Mouse (Mus musculus) heart, embryonic 11.5 days (tissue): ENCODE measurements around the gene Hras. TPM values are rescaled to one million over a fixed set of nuclear protein-coding genes. Genes with fewer than 3 reads are reported as not detected.

Experiments used
- ATAC-seq: fragments of 200-750 bp; cut with Nextera tagmentation; replicated peaks from 2 replicates; pipeline ENCODE4 v1.8.0; 2017; ENCODE audit warnings: moderate library complexity; ENCODE audit not compliant: insufficient number of reproducible peaks, low FRiP score, low TSS enrichment
- H3K27ac ChIP-seq: fragments of 300-500 bp; sonication (generic); 2 replicates; pipeline ENCODE4 v1.5.1; 2014; ENCODE audit warnings: mild to moderate bottlenecking, low read depth, low read length
- H3K27me3 ChIP-seq: fragments of 300-500 bp; sonication (generic); 2 replicates; pipeline ENCODE4 v1.6.1; 2014; ENCODE audit warnings: mild to moderate bottlenecking, low read length, mixed read lengths; ENCODE audit not compliant: control insufficient read depth, insufficient read depth
- H3K36me3 ChIP-seq: fragments of 300-500 bp; sonication (generic); 2 replicates; pipeline ENCODE4 v1.6.1; 2014; ENCODE audit warnings: mild to moderate bottlenecking, low read length, moderate library complexity, mixed read lengths; ENCODE audit not compliant: control insufficient read depth, insufficient read depth
- H3K4me1 ChIP-seq: fragments of 300-500 bp; sonication (generic); 2 replicates; pipeline ENCODE4 v1.6.1; 2014; ENCODE audit warnings: low read length; ENCODE audit not compliant: control insufficient read depth, insufficient read depth
- H3K4me2 ChIP-seq: fragments of 300-500 bp; sonication (generic); 2 replicates; pipeline ENCODE4 v1.6.1; 2014; ENCODE audit warnings: mild to moderate bottlenecking, moderate library complexity
- H3K4me3 ChIP-seq: fragments of 300-500 bp; sonication (generic); 2 replicates; pipeline ENCODE4 v1.5.1; 2014; ENCODE audit warnings: low read depth, low read length
- H3K9ac ChIP-seq: fragments of 300-500 bp; sonication (generic); 2 replicates; pipeline ENCODE4 v1.6.1; 2014; ENCODE audit warnings: mild to moderate bottlenecking, low read depth, low read length, moderate library complexity
- H3K9me3 ChIP-seq: fragments of 300-500 bp; sonication (generic); replicated peaks from 2 replicates; pipeline ENCODE4 v1.6.1; 2016; ENCODE audit warnings: low read length; ENCODE audit not compliant: control insufficient read depth
- WGBS: fragments of 180-500 bp; shearing (Covaris S2); extraction: QIAGEN DNeasy Blood & Tissue Kit; methylation state at CpG from one replicate; pipeline ENCODE4 v1.1.7; 2014; ENCODE audit not compliant: insufficient replicate concordance; 5-methylcytosine and 5-hydroxymethylcytosine counted together
- polyA plus RNA-seq: library from polyadenylated mRNA; unstranded; fragments of >200 nt; fragmentation: Nextera tagmentation; extraction: Ambion mirVana; gene quantifications from 2 replicates; pipeline ENCODE4 v1.2.1, GENCODE M21; 2014

The Hras gene
- polyA plus RNA-seq, 1 experiment from 2014 or later = 73.1 TPM

DNA sequence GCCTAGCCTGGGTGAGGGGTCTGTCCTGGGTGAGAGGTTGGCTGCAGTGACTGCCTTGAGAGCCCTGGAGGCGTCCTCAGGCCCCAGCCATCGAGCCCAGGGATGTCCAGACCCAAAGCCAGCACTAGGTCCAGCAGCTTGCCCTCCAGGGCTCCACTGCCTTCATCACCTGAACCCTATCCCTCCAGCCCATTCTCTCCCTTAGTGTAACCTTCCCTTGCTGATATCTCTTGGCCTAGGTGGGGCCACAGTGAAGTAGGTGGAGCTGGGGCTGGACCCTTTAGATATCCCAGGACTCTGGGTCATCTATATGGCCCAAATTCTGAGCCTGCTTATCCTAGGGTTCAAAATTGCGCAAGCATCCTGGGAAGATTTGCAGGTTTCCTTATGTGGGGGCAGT is 15.7 kb upstream of the Hras start:
- H3K9ac ChIP-seq = no peak overlapping the region
- no peak overlapping the region for H3K4me3 ChIP-seq
- H3K36me3 ChIP-seq = no peaks in the 10 kb centered on the region
- peaks cover 3% of the 10 kb centered on the region; the same call in 1 of the 2 replicates for H3K27me3 ChIP-seq
- peaks cover 5% of the 10 kb centered on the region for H3K4me1 ChIP-seq
- no peaks in the 10 kb centered on the region for H3K9me3 ChIP-seq
- H3K4me2 ChIP-seq = peak overlapping the region; percentile 24; the same call in 1 of the 2 replicates
- WGBS = 74% methylated on average over 3 of the region's 3 CpGs
- H3K27ac ChIP-seq = peak overlapping the region; percentile 22; the same call in 1 of the 2 replicates
- peak; percentile 71 for ATAC-seq

DNA sequence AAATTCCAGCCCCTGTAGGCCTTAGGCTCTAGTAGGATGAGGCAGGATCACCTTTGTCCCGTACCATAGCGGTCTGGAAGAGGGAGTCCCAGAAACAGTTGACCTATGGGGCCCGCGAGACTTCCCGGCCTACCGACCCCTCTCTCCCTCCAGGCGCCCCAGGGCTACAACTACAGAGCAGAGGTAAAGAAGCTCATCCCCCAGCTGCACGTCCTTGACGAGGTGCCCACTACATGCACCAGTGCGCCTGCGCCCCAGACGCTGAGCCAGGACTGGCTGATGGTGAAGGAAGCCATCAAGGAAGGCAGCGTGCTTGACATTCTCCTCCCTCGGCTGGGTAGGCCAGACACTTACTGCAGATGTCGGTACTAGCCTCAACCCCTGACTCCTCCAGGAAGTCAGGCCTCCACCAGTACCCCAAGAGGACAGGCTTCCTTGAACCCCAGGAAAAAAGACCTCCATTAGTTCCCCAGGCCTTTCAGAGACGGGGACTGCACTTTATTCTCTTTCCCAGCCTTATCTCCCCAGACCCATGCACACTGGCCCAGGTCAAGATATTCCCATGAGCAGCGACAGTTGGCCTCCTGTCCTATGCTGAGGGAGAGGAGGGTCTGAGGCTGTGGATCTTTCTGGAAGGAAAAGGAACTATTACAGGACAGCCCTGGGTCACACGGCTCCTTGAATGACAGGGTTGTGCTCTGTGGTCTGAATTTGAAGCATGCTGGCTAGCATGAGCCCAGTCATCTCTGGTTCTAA is 12.6 kb upstream of the Hras start:
- Histone ChIP-seq H3K27me3 (peaks cover 3% of the 10 kb centered on the region; the same call in 1 of the 2 replicates), H3K4me1 (peaks cover 5% of the 10 kb centered on the region), H3K4me3 (no peak overlapping the region), H3K9ac (no peak overlapping the region), H3K27ac (no peak overlapping the region), H3K36me3 (no peaks in the 10 kb centered on the region), H3K4me2 (no peak overlapping the region), H3K9me3 (no peaks in the 10 kb centered on the region)
- 82% methylated on average over 18 of the region's 18 CpGs for WGBS
- no peak for ATAC-seq

DNA sequence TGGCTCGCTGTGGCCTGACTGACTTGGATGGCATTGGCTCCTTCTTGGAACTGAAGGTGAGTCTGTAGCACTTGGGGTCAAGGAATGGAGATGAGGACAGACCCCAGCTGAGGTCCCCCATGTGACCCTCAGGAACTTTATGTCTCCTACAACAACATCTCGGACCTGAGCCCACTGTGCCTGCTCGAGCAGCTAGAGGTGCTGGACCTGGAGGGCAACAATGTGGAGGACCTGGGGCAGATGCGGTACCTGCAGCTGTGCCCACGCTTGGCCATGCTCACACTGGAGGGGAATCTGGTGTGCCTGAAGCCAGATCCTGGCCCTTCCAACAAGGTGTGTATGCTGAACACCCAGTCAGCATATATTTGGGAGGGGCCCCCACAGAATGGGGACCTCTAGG is 11.7 kb upstream of the Hras start:
- H3K9ac ChIP-seq = no peak overlapping the region; the same call in 1 of the 2 replicates
- H3K4me1 ChIP-seq = peaks cover 5% of the 10 kb centered on the region; the same call in 1 of the 2 replicates
- no peak overlapping the region for H3K27ac ChIP-seq
- H3K27me3 ChIP-seq = peaks cover 3% of the 10 kb centered on the region; the same call in 1 of the 2 replicates
- WGBS = 88% methylated on average over 5 of the region's 5 CpGs
- H3K4me3 ChIP-seq = no peak overlapping the region
- H3K4me2 ChIP-seq = no peak overlapping the region
- no peaks in the 10 kb centered on the region for H3K9me3 ChIP-seq
- no peak for ATAC-seq
- no peaks in the 10 kb centered on the region for H3K36me3 ChIP-seq

DNA sequence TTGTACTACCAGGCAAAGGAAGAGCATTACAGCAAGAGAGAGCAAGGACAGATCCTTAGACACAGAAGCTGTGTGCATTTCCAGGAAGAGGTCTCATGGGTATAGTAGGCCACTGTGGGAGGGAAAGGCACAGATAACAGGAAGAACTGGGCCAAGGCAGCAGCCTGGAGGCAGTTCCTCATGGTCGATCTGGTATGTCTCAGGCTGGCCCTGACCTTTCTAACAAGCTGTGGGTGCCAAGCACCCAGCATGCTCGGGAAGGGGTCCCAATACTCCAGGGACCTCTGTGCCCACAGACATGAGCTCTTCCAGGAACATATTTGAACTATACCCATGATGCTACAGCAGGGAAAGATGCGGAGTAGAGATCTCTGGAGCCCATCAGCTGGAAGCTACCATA is 10.7 kb upstream of the Hras start:
- Histone ChIP-seq H3K4me1 (no peaks in the 10 kb centered on the region; the same call in 1 of the 2 replicates), H3K4me2 (no peak overlapping the region), H3K9me3 (no peaks in the 10 kb centered on the region), H3K27me3 (peaks cover 3% of the 10 kb centered on the region; the same call in 1 of the 2 replicates), H3K4me3 (no peak overlapping the region), H3K27ac (no peak overlapping the region), H3K9ac (no peak overlapping the region), H3K36me3 (no peaks in the 10 kb centered on the region)
- 74% methylated on average over 3 of the region's 3 CpGs for WGBS
- ATAC-seq = no peak

DNA sequence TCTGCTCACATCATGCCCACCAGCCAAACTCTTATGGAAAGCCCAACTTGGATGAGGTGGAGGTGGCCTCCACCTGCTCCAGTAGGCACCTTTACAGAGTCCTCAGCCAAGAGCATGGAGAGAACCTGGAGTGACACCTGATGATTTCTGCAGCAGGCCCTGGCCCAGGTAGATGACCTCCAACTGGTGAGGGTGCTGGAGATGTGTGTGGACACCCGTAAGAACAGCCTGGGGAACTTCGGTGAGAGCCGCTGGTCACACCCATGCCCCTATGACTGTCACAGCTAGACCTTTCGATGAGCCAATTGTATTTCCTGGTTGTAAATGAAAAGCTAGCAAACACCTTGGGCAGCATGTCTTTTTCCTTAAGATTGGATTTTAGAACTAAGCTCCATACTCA is 4.3 kb upstream of the Hras start:
- no peak overlapping the region for H3K27ac ChIP-seq
- peaks cover 6% of the 10 kb centered on the region; the same call in 1 of the 2 replicates for H3K4me1 ChIP-seq
- no peak overlapping the region for H3K9ac ChIP-seq
- no peak overlapping the region for H3K4me3 ChIP-seq
- WGBS = 82% methylated on average over 4 of the region's 4 CpGs
- no peaks in the 10 kb centered on the region for H3K27me3 ChIP-seq
- H3K4me2 ChIP-seq = no peak overlapping the region
- no peak for ATAC-seq
- no peaks in the 10 kb centered on the region for H3K36me3 ChIP-seq
- no peaks in the 10 kb centered on the region for H3K9me3 ChIP-seq

DNA sequence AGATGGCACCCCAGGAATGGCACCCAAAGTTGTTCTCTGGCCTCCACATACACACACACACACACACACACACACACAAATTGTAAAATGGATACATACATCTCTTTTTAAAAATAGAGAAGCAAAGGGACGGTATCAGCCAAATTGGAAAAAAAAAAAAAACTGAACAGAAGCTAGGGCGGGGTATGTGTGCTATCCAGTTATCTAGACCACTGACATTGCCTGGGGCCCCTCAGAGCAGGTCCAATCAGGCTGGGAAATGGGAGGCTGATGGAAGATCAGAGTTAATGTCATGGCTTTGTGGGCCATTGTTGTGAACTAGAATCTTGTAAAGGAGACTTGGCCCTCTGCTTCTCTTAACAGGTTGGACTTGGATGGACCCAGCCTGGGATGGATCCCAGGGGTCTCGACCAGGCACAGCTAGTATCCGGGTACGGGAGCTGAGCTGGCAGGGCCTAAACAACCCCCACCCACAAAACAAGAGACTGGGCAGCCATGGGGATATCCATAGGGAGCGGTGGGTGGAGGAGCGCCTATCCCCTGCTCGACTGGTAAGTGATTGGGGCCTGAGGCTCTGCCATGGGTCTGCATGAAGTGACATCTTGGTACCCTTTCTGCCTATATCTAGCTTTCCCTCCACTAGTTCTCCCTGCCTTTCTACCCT is 2.9 kb upstream of the Hras start:
- peaks cover 16% of the 10 kb centered on the region for H3K4me1 ChIP-seq
- H3K9ac ChIP-seq = no peak overlapping the region
- H3K27me3 ChIP-seq = no peaks in the 10 kb centered on the region
- WGBS = 81% methylated on average over 8 of the region's 8 CpGs
- H3K4me3 ChIP-seq = no peak overlapping the region
- H3K9me3 ChIP-seq = no peaks in the 10 kb centered on the region
- H3K4me2 ChIP-seq = no peak overlapping the region
- H3K27ac ChIP-seq = no peak overlapping the region
- no peak for ATAC-seq
- no peaks in the 10 kb centered on the region for H3K36me3 ChIP-seq

DNA sequence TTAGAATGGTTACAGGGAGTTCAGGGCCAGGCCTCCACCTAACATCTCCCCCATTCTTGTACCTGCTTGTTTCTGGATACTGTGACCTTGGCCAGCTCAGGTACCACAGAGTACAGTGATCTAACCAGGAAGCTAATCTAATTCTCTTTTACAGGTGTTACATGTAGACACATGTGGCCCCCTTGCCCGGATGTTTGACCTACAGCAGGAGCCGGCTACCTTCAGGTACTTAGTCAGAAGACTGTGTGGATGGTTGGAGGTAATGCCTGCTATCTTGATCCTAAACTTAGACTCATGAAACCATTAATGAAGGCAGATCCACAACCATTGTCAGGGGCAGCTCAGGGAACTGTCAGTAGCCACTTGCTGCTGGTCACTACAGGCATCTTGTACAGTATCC is 1.9 kb upstream of the Hras start:
- Histone ChIP-seq H3K4me1 (peaks cover 16% of the 10 kb centered on the region), H3K36me3 (peaks cover 4% of the 10 kb centered on the region), H3K4me2 (no peak overlapping the region), H3K27ac (no peak overlapping the region), H3K4me3 (no peak overlapping the region), H3K27me3 (no peaks in the 10 kb centered on the region), H3K9ac (no peak overlapping the region), H3K9me3 (no peaks in the 10 kb centered on the region)
- WGBS = 96% methylated on average over 2 of the region's 2 CpGs
- ATAC-seq = no peak

DNA sequence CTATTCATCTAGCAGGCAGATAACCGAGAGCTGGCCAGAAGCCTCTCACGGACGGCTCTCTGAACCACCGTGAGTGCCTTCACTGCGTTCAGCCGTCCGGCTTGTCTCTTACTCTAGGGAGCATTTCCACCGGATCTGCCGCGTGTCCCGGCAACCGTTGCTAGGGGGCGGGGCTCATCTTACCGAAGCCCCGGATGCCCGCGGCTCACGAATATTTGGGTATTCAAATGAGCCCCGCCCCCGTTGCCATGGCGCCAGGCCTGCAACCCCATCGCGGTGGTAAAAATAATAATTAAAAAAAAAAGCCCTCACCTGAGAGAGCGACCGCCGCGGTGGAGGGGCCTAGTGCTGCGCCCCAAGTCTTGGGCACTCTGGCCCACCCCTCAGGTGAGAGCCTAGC is 1.0 kb upstream of the Hras start:
- H3K9ac ChIP-seq = peak overlapping the region; percentile 95
- peak overlapping the region; percentile 90 for H3K4me3 ChIP-seq
- H3K27ac ChIP-seq = peak overlapping the region; percentile 64; the same call in 1 of the 2 replicates
- H3K36me3 ChIP-seq = peaks cover 10% of the 10 kb centered on the region
- peak overlapping the region; percentile 74 for H3K4me2 ChIP-seq
- H3K4me1 ChIP-seq = peaks cover 16% of the 10 kb centered on the region
- under 1% methylated on average over 28 of the region's 28 CpGs for WGBS
- H3K27me3 ChIP-seq = no peaks in the 10 kb centered on the region
- H3K9me3 ChIP-seq = no peaks in the 10 kb centered on the region
- ATAC-seq = no peak
